Mouse (Mus musculus) c-Kit-positive CD71-positive TER-119-positive erythroid progenitor cells, embryonic 14.5 days (primary cell): ENCODE measurements around the gene Itpripl2.

Source experiments
- DNase-seq: peaks from one replicate; pipeline ENCODE4 v3.0.0-alpha.2; 2013; ENCODE audit warnings: low spot score

The Itpripl2 gene

DNA sequence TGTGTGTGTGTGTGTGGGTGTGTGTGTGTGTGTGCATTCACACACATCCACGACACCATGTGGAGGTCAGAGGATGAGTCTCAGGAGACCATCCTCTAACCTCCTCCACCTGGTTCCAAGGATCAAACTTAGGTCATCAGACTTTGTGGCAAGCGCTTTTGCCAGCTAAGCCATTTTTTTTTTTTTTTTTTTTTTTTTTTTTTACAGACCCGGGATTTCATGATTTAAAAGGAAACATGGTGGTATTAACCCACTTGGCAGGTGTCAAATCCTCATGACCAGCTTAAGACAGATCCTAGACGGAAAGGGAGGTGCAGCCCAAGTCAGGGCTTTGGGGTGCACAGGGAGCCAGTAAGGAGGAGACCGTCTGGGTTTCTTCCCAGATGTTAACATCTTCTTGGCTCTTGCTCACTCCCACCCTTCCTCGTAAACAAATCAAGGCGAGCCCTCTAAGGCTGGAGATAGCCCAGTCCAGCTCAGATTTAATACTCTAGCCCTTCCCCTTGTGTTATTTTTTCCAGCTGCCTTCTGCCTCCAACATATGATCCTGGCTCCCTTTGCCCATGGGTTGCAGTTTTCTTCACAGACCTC, 47.8 kb downstream of the Itpripl2 start:
- no peak for DNase-seq

GRCm38 (mm10) chr7:118443371-118443770, 48.4 kb downstream of the Itpripl2 start:
- DNase-seq: no peak

DNA sequence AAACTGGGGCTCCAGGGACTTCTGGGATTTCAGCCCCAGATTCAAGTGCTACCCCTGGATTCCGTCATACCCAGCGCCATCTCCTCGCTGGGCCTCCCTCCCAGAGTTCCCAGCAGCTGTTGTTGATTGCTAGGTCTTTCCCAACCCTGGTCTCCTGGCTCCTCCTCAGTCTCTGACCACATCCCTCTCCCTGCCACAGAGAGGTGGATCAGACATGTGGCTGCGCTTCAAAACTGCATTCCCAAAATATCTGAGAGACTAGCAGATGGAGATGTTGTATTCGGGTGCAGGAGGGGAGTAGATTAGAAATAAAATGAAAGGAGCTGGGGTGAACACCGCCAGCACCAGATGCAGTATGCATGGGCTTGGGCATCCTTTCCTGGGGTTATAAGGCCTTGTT, 50.2 kb downstream of the Itpripl2 start:
- DNase-seq: no peak

GRCm38 (mm10) chr7:118437101-118437802, 54.5 kb downstream of the Itpripl2 start:
- DNase-seq: peak; percentile 34
